Mouse (Mus musculus) gastrocnemius, adult 18-20 months (tissue): ENCODE measurements around the gene Rab4a. TPM values are rescaled to one million over a fixed set of nuclear protein-coding genes. Genes with fewer than 3 reads are reported as not detected.

Experiments
- DNase-seq: peaks from one replicate; pipeline ENCODE4 v3.0.0; 2021; ENCODE audit warnings: low spot score
- total RNA-seq, 2 experiments: library from RNA; stranded (reverse); gene quantifications; 2 replicates each; pipeline ENCODE4 v1.2.3; 2021

The Rab4a gene
- total RNA-seq, 2 experiments from 2014 or later, result 14.8 to 14.9 TPM

DNA sequence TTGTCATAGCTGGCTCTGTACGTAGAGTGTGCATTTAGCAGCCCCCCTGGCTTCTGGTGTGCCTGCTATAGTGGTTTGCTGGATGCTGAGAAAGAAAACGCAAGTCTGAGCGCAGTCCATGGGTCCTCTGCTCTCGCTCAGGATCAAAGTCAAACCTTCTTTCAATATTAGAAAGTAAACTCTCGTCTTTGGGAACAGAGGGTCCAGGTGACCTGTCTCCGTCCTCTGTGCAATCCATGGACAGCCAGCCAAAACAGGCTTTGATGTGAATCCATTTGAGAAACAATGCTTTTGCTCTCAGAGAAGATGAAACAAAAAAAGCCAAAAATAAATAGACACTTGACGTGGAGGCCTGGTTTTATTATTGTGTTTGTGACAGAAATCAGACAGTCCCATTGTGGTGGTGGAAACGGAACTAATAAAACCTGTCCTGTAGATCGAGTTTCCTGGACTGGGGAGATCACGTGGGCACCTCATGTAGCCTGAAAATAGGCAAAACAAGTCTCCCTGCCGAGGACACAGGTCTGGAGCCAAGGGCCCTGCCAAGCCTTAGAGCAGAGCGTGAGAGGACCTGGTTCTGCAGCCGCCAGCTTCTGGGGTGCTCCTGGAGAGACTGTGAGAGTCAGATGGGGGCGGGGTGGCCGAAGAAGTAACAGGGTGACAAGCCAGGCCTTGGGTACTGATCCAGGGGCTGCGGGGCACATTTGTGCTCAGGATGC lies 7.5 kb downstream of the Rab4a start:
- DNase-seq, result peak; percentile 37

DNA sequence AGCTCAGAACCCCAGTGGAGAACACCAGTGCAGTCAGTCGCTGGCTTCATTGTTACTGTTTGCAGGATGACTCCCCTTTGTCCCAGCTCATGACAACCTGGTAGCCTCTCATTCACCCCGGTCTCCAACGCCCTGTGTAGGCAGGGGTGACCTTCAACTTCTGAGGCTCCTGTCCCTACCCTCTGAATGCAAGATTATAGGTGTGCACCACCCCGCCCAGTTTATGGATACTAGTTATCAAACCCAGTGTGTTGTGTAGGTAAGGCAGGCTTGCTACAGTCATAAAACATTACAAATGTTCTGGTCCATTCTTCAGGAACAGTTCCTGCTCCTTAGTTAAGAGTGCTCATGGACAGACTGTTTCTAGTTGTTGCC lies 8.1 kb downstream of the Rab4a start:
- no peak for DNase-seq

DNA sequence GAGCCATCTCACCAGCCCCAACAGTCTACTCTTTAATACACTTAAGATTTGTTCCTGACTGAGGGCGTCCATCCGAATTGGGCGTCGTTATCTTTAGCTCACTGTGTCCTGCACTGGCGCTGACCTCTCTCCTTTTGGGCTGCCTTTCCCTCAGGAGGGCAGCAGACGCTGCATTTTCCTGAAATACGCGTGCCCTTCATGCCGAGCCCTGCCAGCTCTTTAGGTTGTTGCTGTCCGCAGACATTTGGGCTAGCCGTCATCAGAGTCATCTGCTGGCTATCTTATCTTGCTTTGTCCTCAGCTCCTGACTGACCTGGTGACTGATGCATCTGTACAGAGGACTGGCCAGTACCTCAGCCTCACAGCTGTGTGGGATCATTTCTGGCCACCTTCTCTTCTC lies 9.5 kb downstream of the Rab4a start:
- DNase-seq, result no peak

DNA sequence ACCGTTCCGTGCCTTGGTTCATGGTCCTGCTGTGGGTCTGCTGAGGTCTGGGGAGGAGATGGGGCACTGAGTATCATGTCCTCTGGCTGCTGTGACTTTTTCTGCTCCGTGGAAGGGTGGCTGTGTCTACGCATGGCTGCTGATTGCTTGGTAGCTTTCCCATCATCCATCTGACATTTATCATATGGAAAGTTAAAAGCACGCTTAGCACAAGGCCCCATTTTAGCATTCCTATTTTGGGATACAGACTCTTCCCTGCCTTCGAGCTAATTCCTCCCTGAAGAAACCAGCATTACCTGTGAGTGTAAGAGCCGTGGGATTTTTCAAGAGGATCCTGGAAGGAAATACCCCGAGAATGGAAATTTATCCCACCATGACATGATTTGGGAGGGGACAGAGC lies 11.2 kb downstream of the Rab4a start:
- no peak for DNase-seq

DNA sequence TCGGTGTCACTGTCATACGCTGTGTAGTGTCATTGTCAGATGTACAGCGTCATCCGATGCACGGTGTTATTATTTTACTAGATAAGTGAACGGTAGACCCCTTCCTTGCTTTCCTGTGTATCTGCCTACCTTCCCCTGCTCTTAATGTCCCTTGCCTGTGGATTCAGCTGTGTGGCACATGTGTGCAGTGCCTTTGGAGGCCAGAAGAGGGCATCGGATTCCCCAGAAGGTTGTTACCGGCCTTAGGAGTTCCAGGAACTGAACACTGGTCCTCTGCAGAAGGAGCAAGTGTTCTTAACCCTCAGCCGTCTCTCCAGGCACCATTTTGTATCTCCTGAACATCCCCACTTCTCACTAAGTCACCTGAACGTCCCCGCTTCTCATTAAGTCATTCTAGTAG lies 12.0 kb downstream of the Rab4a start:
- DNase-seq, result no peak

DNA sequence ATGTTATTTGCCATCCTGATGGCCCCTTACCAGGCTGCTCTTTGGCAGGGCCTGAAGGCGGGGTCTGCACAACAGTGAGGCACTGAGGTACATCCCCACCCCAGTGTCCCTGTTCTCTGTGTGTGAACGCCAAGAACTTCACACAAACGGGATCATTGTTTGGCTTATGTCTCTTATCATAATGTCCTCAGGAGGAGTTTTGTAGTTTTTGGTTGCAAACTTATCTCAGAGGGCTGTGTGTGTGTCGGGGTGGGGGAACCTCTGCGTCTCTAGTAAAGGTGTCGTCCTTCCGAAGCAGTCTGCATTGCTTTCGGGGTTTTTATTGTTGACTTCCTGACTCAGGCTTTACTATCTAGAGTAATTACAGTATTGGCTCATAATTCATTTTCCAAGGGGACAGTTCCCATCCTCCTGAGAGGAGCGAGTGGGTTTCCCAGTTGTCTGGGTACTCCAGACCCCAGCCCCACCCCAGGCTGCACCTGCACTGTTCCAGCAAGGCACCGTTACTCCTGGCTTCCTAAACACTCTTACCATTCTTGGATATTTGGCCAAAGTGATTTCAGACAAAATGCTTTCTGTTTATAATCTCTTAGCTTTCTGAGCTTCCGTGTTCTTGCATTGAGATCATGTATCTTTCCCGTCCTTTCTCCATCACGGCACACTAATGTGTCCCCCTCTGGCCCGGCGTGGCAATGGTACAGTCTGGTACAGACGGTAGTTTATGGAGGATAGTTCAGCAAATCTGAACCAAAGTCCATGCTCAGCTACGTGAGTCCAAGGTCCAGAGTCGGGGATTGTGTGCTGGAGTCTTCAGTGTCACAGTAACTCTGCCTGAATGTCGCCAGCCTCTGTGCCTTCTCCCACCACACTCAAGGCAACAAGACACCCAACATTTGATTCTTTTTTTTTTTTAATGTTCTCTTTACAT lies 14.2 kb downstream of the Rab4a start:
- DNase-seq, result no peak

DNA sequence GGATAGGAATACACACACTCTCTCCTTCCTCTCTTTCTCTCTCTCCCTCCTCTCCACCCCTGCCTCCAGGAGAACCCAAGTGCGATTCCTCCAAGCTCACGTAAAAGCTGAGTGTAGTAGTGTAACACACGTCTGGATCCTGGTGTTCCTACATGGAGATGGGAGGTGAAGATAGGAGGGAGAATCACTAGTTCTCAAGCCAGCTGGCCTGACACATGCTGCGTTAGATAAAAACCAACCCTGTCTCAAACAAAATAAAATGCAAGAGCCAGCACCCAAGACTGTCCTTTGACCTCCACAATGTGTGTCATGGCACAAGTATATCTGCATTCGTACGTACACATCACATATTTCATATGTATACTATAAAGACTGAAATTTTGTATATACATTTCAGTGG lies 15.0 kb downstream of the Rab4a start:
- no peak for DNase-seq

DNA sequence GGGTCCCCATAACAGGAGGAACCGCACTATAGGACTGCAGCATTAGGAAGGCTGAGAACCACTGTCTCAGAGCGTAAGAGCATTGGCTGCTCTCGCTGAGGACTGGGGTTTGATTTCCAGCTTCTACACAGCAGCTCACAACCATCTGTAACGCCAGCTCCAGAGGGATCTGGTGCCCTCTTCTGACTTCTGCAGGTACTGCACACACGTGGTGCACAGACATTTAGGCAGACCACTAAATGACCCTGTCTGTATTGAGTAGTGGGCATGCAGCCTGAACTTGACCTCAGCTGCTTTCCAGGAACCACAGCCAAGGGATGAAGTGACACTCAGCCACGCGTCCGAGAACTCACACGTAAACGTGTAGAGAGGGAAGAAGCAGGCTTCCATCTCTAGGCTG lies 17.3 kb downstream of the Rab4a start:
- DNase-seq, result no peak

DNA sequence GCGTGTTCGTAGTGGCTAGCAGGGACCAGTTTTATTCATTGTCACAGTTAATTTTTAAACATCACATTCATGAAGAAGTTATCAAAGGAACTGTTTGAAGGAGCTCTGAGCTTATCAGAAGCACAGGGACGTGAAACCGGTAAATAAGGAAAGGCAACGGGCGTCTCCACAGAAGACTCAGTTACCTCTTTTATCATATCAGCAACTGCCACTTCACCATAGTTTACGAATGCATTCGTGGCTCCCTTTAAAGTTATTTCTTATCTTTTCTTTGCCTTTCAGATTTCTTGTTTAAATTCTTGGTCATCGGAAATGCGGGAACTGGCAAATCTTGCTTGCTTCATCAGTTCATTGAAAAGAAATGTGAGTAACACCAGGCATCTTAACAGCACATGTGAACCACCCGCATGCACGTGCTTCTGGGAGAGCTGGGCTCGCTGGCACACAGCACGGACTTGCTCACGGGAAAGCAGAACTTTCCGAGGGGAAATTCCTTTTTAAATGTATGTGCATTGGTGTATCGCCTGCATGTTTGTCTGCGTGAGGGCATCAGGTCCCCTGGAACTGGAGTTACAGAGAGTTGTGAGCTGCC lies 17.8 kb downstream of the Rab4a start:
- DNase-seq, result no peak

DNA sequence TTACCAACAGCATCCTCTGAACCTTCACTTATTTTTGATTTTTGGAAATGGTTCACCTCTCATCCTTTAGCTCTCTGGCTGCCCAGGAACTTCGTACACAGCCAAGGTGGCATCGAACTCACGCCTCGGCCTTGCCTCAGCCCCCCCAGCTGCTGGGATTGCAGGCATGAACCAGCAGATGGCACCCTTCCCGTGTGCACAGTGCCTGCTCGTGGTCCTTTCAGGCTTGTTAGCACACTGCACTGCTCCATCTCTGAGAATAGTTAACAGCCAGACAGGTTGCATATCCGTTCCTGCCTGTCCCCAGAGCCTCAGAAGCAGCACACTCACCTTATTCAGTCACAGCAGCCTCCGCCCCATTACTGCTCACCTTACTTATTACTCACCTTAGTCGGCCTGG lies 20.2 kb downstream of the Rab4a start:
- DNase-seq, result no peak

DNA sequence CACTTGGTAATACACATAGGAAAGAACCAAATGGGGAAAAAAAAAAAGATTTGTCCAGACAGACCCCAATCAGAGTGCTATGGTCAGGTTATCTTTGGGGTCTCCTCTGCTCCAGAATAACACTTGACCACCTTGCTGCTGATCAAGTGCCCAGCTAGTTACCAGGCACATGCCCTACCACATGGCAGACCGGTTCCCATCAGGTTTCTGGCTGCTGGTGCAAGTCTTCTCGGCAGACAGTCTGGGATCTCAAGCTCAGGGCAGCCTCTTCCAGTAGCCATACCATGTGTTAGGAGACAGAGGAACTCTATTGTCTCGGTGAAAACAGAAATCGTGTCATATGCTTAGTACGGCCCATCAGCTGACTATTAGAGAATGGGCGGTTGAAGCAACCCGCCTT lies 21.0 kb downstream of the Rab4a start:
- no peak for DNase-seq

DNA sequence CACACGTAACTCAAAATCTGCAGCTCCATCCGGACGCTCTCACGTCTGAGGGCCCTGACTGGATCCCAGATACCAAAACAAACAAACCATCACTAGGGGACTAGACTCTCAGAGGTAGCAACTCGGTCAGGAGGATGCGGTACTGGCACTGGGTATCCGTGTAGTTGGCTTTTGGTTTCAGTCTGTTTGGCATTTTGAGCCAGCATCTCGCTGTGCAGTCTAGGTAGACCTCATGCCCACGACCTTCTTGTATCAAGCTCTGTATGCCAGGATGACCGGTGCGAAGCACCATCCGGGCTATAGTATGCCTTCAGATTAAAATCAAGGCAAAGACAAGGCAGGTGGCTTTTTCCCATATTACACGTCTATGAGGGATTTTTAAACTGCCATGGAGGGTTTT lies 21.7 kb downstream of the Rab4a start:
- DNase-seq, result no peak

DNA sequence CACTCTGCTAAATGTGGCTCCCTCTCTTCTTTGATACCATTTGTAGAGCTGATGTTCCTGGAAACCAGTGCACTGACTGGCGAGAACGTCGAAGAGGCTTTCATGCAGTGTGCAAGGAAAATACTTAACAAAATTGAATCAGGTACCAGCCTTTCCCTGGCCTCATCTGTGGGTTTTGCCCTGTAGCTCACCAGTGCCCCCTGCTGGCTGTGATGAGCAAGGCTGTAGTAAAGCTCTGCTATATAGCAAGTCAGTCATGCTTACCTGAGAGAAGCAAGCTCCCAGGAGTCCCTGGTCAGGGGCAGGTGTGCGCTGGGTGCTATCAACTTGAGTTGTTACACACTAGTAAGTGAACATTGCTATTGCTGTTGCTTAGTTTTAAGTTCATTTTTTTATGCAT lies 27.0 kb downstream of the Rab4a start:
- DNase-seq, result peak; percentile 62

DNA sequence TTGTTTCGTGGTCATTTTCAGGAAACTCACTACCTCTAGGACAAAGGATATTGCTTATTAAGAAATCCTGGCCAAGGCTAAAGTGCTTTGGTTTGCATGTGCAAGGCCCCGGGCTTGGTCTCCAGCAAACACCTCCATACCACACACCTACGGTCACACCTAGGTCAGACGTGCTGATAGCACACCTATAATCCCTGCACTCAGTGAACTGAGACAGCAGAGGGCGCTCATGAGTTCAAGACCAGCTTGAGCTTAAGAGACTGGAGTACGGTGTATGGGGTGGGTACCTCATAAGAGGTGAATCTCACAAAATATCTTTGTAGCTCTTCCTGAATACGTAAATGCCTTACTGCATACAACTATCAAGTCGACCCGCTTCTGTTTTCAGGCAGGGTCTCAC lies 29.7 kb downstream of the Rab4a start:
- DNase-seq, result peak; percentile 67

DNA sequence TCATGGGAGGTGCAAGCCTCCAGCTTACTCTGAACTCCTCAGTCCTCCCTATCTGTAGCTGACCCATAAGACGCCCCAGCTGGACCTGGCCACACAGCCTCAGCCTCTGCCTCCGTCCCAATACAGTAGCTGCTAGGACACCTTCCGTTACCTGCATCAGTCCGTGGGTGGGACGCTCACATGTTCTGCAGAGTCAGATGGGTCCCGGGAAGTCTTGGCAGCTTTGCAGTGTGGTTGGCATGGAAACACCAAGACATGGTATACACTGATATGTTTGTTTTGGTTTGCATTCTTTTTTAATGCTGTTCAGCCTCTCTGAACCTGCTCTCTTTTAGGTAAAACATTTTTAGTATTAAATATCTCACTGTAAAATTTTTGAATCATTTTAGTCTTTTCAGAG lies 30.6 kb downstream of the Rab4a start:
- no peak for DNase-seq

DNA sequence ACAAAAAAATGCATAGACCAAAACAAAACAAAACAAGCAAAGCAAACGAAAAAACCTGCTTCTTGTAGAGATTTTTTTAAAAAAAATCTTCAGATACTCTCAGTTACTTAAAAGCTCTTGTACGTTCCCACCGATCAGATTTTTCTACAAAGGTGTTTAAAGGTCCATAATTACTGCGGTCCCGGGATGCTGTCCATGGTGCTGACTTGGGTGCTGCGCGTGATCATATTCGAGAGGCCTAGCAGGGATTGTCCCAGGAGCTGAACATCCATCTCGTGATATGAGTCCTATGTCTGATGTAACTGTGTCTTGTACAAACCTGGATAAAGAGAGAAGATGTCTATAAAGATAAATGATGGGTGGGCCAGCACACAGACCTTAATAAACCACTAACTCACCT lies 32.7 kb downstream of the Rab4a start:
- no peak for DNase-seq

DNA sequence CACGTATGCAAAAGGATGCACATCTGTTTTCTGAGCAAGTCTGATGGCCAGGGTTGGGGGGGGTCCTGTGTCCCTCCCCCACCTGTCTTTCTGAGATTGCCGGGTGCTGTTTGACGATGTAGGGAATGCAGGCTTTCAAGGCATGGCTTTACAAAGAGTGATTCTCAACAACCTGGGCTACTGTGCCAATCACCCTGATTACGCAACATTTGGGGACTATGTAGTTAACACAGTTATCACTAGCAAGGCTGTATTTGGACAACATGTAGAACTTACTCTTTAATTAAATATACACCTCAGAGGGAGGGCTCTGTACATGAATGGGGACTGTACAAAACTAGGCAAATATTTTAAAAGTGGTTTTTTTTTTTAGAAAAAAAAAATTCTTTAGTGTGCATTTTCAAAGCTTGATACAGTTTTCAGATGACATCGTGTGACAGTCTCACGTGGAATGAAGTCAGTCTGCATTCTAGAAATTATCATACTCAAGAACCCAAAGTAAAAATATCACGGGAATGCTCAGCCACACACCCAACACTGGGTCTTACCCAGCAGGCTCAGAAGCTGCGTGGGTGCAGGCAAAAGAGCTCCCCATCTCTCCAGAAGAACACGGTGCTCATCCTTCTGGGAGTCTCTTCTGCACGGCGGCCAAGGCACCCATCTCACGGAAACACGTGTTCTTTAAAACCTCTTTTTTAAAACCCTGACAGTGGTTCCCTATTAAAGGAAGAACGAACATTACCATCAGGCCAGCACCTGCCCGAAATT lies 35.0 kb downstream of the Rab4a start:
- DNase-seq, result no peak

DNA sequence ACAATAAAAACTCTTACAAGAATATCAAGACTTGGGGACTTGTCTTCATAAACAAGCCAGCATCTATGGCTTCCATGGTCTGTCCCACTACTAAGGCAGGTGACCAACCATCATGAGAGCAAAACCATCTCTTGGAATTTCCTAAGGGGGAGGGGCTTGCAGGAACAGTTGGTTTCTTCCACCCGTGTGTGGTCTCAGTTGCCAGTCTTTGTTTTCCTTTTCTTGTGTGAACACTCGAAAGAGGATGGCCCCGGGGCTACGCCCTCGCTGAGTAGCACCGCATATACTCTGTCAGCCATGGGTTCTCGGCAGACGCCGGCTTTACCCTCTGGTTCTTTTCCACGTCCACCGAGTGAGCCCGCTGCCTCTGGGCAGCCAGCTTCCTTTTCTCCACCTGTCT lies 36.3 kb downstream of the Rab4a start:
- no peak for DNase-seq

DNA sequence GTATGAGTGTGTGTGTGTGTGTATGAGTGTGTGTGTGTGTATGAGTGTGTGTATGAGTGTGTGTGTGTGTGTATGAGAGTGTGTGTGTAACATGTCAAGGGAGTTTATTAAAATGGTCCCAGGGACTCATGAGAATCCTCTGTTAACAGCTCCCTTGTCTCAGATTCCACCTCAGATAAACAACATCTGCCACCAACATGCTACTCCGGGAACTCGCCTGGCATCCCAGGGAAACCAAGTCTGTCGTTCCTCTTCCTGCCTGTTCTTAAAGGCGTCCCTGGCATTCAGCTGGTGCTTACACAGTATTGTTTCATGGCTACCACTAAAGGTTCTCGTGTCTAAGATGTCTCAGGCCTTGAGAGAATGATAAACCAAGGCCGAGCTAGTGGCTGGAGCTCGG lies 38.6 kb downstream of the Rab4a start:
- no peak for DNase-seq

DNA sequence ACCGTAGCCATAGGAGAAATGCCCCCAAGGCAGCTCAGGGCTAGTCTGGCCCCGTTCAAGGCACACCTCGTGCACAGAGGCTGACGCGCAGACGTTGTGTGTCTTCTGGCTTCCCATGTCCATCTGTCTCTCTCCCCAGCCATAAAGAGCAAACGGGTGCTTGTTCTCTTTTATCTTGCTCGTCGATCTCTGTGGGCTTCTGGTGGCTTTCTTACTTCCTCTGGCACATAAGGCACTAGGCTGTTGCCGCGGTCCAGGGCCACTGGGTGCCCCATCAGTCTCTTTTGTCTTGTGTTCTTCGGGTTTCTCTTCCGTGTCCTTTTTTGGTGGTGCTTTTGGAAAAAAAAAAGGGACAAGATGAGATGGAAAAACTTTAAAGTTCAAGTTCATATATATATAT lies 39.3 kb downstream of the Rab4a start:
- no peak for DNase-seq

DNA sequence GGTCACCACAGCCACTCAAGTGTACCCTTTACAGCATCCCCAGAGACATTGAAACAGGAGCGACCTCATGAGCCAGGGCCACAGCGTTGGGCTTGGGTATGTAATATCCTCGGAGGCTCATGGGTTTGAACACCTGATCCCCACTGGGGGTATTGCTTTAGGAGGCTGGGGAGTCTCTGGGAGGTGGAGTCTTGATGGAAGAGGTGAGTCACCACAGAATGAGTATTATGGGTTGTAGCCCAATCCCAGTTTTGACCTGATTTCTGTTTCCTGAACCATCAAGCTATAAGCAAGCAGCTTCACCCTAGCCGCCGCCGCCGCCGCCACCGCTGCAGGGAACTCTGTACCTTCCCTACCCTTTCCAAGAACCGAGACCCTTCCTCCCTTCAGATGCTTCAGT lies 40.2 kb downstream of the Rab4a start:
- no peak for DNase-seq

DNA sequence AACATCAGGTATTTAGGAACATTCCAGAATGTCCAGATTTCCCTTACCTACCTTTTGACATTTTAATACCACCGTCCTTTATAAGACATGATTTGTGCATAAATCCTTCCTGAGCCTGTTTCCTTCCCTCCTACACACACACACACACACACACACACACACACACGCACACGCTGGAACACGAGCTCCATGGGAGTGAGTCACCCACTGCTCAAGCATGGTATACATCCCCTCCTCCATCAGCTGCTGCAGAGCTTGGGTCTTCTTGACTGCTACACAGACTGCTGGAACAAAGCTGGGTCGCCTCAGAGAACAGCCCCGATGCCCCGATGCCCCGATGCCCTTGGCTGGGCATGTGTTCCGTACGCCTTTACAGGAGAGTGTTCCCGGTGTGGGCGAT lies 40.7 kb downstream of the Rab4a start:
- no peak for DNase-seq
